Mouse (Mus musculus): ENCODE results near the gene Sfxn4.

DNA sequence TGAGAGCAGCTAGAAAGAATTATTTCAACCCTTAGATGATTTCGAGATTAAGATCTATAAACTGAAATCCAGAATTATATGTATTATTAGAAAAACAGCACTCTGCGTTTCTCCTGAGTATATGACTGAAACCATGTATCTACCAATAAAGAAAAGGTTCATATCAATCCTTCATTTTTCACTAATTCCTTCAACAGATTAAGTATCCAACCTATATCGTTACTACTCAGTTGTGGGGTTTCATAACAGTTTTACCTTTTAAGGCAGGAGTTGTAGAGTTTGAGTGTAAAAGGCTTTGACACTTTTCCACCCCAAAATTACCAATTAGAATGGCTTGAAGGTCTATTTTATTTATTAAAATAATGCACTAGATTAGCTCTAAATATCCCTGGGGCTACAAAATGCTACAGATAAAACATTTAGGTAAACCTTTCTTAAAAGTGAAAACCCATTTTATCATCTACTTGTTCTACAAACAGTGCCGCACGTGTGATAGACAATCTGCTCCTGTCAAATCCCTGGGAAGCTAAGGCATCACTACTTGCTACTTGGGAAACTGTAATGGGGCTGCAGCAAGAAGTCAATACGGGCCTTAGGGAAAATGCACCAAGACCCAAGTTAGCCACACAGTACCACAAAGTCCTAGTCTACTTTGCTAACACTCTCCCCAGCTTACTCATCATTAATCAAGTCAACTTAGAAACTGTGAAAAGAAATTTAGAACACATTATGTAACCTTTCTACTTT lies 72.9 kb downstream of the Sfxn4 start:
- TF ChIP-seq CTCF (IDR thresholded peaks at IDR 0.05; ENCODE audit: low read depth, low read length) = no peak
- TF ChIP-seq GATA1 (IDR thresholded peaks at IDR 0.05; ENCODE audit: borderline replicate concordance, low read length) = no peak

Data from G1E (cell line).